Mouse (Mus musculus) hindbrain, embryonic 15.5 days (tissue): Measurements from ENCODE around the gene Tulp3. TPM values are rescaled to one million over a fixed set of nuclear protein-coding genes. Genes with fewer than 3 reads are reported as not detected.
"Not testable (repeated sequence)": the region's sequence is repeated elsewhere in the genome, so short reads cannot be mapped to it uniquely, and the experiment has no call there.

Source experiments
- ATAC-seq: fragments of 200-750 bp; cut with Nextera tagmentation; 2 replicates; pipeline ENCODE4 v1.8.0; 2017; ENCODE audit warnings: low read depth, moderate number of reproducible peaks, moderate TSS enrichment; ENCODE audit not compliant: low FRiP score
- H3K27ac ChIP-seq: fragments of 300-500 bp; sonication (generic); replicated peaks from 2 replicates; pipeline ENCODE4 v1.5.1; 2015; ENCODE audit warnings: mild to moderate bottlenecking, inconsistent platforms
- H3K27me3 ChIP-seq: fragments of 300-500 bp; sonication (generic); 2 replicates; pipeline ENCODE4 v1.6.1; 2015; ENCODE audit warnings: control low read depth, inconsistent platforms
- H3K36me3 ChIP-seq: fragments of 300-500 bp; sonication (generic); 2 replicates; pipeline ENCODE4 v1.6.1; 2015; ENCODE audit warnings: control low read depth, inconsistent platforms
- H3K4me1 ChIP-seq: fragments of 300-500 bp; sonication (generic); replicated peaks from 2 replicates; pipeline ENCODE4 v1.6.1; 2015; ENCODE audit warnings: control low read depth, inconsistent platforms
- H3K4me2 ChIP-seq: fragments of 300-500 bp; sonication (generic); 2 replicates; pipeline ENCODE4 v1.6.1; 2015; ENCODE audit warnings: moderate library complexity, mild to moderate bottlenecking, inconsistent platforms
- H3K4me3 ChIP-seq: fragments of 300-500 bp; sonication (generic); 2 replicates; pipeline ENCODE4 v1.5.1; 2015; ENCODE audit warnings: mild to moderate bottlenecking, inconsistent platforms
- H3K9ac ChIP-seq: fragments of 300-500 bp; sonication (generic); 2 replicates; pipeline ENCODE4 v1.6.1; 2015; ENCODE audit warnings: inconsistent platforms
- H3K9me3 ChIP-seq: fragments of 300-500 bp; sonication (generic); 2 replicates; pipeline ENCODE4 v1.6.1; 2016; ENCODE audit warnings: control low read depth, inconsistent platforms
- WGBS: fragments of 180-500 bp; shearing (Covaris S2); methylation state at CpG from one replicate; pipeline ENCODE4 v1.1.7; 2015; 5-methylcytosine and 5-hydroxymethylcytosine counted together
- polyA plus RNA-seq: library from polyadenylated mRNA; unstranded; fragments of >200 nt; fragmentation: Nextera tagmentation; extraction: Ambion mirVana; gene quantifications from 2 replicates; pipeline ENCODE4 v1.2.1, GENCODE M21; 2015

The Tulp3 gene
- polyA plus RNA-seq, 1 experiment from 2014 or later, result 15.9 TPM

DNA sequence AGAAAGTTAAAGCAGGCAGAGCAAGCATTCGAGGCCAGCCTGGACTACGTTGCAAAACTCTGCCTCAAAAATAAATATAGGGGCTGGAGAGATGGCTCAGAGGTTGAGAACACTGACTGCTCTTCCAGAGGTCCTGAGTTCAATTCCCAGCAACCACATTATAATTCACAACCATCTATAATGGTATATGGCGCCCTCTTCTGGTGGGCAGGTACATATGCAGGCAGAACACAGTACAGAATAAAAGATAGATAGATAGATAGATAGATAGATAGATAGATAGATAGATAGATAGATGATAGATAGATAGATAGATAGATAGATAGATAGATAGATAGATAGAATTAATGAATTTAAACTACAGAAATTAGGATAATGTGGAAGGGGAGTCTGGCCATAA lies 53.0 kb downstream of the Tulp3 start:
- Histone ChIP-seq H3K27me3 (peaks cover 40% of the 10 kb centered on the region), H3K4me1 (peaks cover 10% of the 10 kb centered on the region)
- H3K4me2 ChIP-seq, H3K27ac ChIP-seq, H3K36me3 ChIP-seq, H3K9me3 ChIP-seq, ATAC-seq, H3K4me3 ChIP-seq, H3K9ac ChIP-seq: not testable (repeated sequence)
- 72% methylated on average over 3 of the region's 3 CpGs for WGBS

DNA sequence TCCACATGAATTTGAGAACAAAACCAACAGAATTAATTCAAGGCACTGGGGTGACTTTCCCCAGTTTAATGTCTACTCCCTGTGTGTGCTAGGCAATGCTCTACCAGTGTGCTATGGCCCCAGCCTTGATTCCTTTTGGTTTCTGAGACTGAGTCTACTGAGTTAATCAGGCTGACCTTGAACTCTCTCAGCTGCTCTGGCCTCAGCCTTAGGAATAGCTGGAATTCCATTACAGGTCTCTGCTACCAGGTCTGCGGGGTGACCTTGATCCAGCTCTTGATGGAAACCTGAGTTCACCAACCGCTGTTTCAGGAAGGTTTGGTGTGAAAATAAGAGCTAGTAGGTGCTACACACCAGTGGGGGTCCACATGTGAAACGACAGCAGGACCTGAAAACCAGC lies 53.8 kb downstream of the Tulp3 start:
- Histone ChIP-seq H3K27me3 (peaks cover 47% of the 10 kb centered on the region), H3K9me3 (no peaks in the 10 kb centered on the region), H3K4me3 (no peak overlapping the region), H3K27ac (no peak overlapping the region), H3K4me1 (peaks cover 13% of the 10 kb centered on the region), H3K9ac (no peak overlapping the region), H3K4me2 (no peak overlapping the region), H3K36me3 (no peaks in the 10 kb centered on the region)
- no peak for ATAC-seq
- WGBS, result 90% methylated on average over 3 of the region's 3 CpGs

DNA sequence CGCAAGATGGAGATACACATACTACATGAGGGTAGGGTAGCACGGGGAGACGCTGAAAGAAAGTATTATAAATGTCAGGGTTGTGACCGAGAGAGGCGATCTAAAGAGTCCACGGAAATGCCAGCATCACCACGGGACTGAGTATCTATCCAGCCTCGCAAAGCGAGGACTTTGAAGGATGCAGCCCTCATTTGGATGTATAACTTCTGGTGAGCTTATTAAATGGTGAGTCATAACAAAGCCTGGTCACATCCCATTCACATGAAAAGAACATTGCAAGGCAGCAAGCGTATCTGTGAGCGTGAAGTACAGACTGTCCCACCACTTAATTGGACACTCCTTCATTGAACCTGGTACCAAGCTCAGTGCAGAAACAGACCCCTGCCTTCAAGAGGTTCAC lies 54.2 kb downstream of the Tulp3 start:
- no peak for ATAC-seq
- no peaks in the 10 kb centered on the region for H3K36me3 ChIP-seq
- H3K4me3 ChIP-seq, result no peak overlapping the region
- H3K9me3 ChIP-seq, result no peaks in the 10 kb centered on the region
- peaks cover 51% of the 10 kb centered on the region for H3K27me3 ChIP-seq
- H3K4me2 ChIP-seq, result peak overlapping the region; percentile 100
- no peak overlapping the region for H3K9ac ChIP-seq
- H3K27ac ChIP-seq, result no peak overlapping the region
- WGBS, result 59% methylated on average over 11 of the region's 11 CpGs
- peaks cover 17% of the 10 kb centered on the region for H3K4me1 ChIP-seq

DNA sequence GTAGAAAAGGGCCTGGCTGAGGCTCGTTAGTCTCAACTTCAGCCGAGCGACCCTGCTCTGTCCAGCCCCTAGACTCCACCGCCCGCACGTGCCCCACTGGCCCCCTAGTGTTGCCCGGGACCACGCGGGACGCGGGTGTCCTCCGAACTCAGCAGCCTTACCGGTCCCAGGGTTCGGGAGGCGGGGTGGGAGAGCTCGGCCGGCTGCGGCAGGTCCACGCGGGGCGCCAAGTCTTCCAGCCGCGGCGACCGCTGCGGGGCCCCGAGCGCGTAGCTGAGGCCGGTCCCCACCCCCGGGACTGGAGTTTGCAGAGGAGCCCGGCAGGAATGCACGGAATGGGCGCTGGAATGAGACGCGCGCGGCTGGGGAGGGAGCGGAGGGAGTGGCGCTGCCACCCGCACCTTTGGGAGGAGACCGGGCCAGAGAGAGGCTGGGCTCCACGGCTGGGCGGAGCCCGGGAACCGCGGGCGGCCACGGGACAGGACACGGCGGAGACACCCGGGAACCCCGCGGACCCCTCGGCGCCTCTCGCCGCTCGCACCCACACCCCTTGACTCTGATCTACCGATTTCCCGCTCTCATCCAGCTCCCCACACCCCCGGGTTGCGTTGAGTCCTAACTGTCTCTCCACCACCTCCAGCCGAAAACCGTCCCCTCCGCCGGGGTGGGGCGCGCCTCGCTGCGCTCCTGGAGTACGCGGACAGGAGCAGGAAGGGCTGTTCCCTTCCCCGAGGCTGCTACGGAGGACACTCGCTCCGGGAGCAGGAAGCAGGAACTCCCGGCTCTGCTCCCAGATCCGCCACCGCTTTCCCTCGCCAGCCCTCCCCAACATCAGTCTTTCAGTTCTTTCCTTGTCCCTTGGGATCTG lies 55.3 kb downstream of the Tulp3 start, which contains the start of gene Tead4:
TSS of gene Tead4 (minus strand) at position 690 of the 868 bp plus-strand sequence.
- H3K36me3 ChIP-seq, result no peaks in the 10 kb centered on the region
- no peak within 1 kb of the TSS for H3K27ac ChIP-seq
- ATAC-seq, result peak; percentile 36; the same call in 1 of the 2 replicates
- H3K4me2 ChIP-seq, result peak within 1 kb of the TSS; percentile 100
- H3K9me3 ChIP-seq, result no peaks in the 10 kb centered on the region
- H3K9ac ChIP-seq, result peak within 1 kb of the TSS; percentile 46
- WGBS, result under 1% methylated on average over 76 of the region's 81 CpGs
- peak within 1 kb of the TSS; percentile 59 for H3K4me3 ChIP-seq
- peaks cover 51% of the 10 kb centered on the region for H3K27me3 ChIP-seq
- peaks cover 22% of the 10 kb centered on the region for H3K4me1 ChIP-seq

DNA sequence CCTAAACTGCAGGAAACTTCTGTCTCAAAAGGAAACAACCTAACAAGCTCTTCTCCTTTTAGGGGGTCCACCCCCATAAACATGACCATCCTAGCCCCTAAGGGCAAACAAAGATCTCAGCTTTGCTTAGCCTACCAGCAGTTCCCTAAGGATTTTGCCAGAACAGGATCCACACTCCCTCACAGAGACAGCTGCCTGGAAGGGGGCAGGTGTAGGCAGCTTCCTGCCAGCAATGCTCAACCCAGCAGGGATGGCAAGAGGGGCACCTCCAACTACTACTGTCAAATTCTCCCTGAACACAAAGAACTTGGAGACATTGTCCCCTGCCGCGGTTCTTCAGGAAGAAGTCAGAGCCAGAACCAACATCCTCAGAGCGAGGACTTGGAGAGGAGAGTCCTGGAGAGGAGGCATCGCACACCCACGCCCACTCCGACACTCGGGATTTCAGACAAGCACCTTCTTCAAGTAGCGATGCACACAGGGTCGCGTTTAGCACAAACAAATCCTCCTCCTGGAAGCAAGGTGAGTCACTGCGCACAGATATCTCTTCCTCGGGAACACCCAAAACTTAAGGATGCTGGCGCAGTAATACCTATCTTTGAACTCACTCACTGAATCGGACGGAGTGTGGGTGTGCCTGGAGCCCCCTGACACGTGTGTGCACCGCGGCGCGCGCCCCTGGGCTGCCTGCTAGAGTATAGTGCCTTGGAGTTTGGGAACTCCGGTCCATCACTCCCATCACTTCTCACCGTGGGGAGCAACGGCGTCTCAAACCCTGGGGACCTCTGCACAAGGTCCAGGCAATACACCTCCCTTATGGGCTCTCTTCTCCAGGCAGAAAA lies 56.1 kb downstream of the Tulp3 start:
- ATAC-seq, result peak; percentile 20; the same call in 1 of the 2 replicates
- peak overlapping the region; percentile 100 for H3K4me2 ChIP-seq
- H3K4me3 ChIP-seq, result peak overlapping the region; percentile 59

DNA sequence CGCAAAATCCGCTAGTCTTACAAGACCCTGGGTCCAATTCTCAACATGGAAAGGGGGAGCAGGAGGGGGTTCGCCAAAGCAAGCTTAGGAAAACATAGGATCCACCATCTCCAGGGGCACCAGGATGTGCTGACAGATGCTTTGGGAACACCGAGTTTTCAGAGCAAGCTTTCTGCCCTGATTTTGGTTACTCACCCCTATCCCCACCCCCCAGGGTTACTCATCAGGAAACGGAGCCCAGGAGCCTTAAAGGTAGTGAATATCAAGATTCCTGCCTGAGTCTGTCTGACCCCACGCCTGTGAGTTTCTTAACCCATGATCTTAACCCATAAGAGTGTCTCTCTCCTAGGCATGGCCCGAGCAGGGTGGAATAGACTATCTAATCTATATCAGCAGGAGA lies 57.4 kb downstream of the Tulp3 start:
- Histone ChIP-seq H3K4me2 (no peak overlapping the region), H3K4me1 (peaks cover 22% of the 10 kb centered on the region), H3K36me3 (no peaks in the 10 kb centered on the region), H3K9ac (no peak overlapping the region), H3K4me3 (no peak overlapping the region), H3K27me3 (peaks cover 51% of the 10 kb centered on the region), H3K27ac (no peak overlapping the region), H3K9me3 (no peaks in the 10 kb centered on the region)
- 54% methylated on average over 7 of the region's 7 CpGs for WGBS
- ATAC-seq, result no peak

More for the DNA sequence above, 56.1 kb downstream of the Tulp3 start:
- 2% methylated on average over 25 of the region's 25 CpGs for WGBS
- Histone ChIP-seq H3K9ac (peak overlapping the region; percentile 46; the same call in 1 of the 2 replicates), H3K36me3 (no peaks in the 10 kb centered on the region), H3K27ac (no peak overlapping the region), H3K27me3 (peaks cover 51% of the 10 kb centered on the region), H3K9me3 (no peaks in the 10 kb centered on the region), H3K4me1 (peaks cover 22% of the 10 kb centered on the region)

DNA sequence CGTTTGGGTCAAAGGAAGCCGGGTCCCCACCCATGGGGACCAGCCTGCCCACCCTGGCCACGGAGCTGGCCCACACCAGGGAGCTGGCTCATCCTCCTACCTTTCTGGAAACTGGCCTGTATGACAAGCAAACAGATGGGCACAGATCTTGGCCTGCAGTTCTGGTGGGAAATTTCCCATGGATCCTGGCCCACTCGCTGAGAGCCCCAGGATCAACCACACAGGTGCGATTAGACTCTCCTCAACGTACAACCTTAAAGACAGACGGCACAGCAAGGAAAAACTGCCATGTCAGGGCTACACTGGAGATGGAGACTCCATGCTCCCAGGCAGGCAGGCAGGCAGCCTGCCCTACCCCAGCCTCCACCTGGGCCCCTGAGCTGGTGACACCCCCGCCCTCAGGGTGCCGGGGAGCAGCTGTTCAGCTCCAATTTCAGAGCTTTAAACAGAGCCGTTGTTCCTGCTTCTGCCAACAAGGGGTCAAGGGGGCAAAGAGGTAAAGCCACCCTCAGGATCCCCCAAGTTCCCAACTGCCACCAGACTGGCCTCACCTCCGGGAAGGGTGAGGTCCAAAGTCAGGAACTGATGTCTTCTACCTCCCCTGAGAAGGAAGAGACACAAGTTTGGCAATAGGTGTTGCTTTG lies 58.8 kb downstream of the Tulp3 start:
- Histone ChIP-seq H3K9ac (no peak overlapping the region), H3K27me3 (peaks cover 44% of the 10 kb centered on the region), H3K36me3 (no peaks in the 10 kb centered on the region), H3K4me2 (no peak overlapping the region), H3K4me3 (no peak overlapping the region), H3K4me1 (peaks cover 22% of the 10 kb centered on the region), H3K9me3 (no peaks in the 10 kb centered on the region), H3K27ac (no peak overlapping the region)
- WGBS, result 36% methylated on average over 11 of the region's 11 CpGs
- ATAC-seq, result peak; percentile 16; the same call in 1 of the 2 replicates

DNA sequence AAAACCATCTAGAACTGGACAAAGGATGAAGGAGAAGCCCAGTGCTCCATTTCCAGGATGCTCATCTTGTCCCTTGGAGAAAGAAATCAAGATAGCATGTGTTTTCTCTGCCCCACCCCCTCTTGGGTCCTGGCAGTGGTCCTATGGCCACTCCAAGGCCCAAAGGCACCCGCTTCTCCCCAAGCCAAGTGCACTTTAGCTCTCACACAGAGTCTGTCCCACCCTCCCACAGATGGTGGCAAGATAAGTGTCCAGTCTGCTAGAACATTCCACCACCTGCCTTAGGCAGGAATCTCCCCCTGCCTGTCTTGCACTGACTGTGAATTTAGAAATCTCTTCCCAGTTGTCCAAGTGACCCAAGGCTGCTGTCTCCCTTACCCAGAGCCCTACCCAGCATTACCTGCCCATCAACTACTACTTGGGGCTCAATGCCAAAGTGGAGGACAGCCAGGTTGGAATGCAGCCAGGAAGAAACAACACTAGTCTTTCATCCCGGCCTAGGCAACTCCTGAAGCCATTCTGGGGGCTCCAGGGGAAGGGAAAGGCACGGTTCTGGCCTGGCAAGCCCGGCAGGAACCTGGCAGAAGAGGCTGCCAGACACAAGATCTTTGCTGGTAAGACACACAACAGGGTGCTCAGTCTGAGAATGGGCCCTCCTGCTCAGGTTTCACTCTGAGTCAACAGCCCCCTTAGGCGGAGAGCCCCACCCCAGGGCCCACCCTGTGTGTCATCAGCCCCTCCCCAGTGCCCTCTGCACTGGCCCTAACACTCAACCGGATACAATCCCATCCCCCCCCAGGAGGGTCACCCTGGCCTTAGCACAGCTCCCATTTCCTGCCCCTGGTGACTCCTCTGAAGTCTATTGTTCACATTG lies 59.5 kb downstream of the Tulp3 start:
- Histone ChIP-seq H3K36me3 (no peaks in the 10 kb centered on the region), H3K4me2 (no peak overlapping the region), H3K27ac (no peak overlapping the region), H3K4me1 (peaks cover 22% of the 10 kb centered on the region), H3K27me3 (peaks cover 37% of the 10 kb centered on the region), H3K9ac (no peak overlapping the region), H3K4me3 (no peak overlapping the region), H3K9me3 (no peaks in the 10 kb centered on the region)
- 42% methylated on average over 6 of the region's 6 CpGs for WGBS
- peak; percentile 46 for ATAC-seq

DNA sequence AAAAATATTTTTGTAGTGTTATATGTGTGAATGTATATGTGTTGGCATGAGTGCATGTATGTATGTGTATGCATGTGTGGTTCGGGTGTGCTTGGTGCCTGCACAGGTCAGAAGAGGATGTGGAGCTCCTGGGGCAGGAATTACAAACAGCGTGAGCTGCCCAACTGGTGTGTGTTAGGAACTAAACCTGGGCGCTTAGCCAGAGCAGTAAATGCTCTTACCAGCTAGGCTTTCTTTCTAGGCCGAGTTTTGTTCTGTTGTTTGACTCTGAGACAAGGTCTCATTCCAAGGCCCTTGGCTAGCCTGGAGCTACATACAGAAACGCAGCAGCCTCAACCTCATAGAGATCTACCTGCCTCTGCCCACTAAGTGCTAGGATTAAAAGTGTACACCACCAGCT lies 64.4 kb downstream of the Tulp3 start:
- H3K27me3 ChIP-seq, result no peaks in the 10 kb centered on the region
- H3K9ac ChIP-seq, result no peak overlapping the region
- peaks cover 3% of the 10 kb centered on the region; the same call in 1 of the 2 replicates for H3K4me1 ChIP-seq
- H3K27ac ChIP-seq, result no peak overlapping the region
- 70% methylated on average over 5 of the region's 5 CpGs for WGBS
- H3K9me3 ChIP-seq, result no peaks in the 10 kb centered on the region
- no peak overlapping the region for H3K4me3 ChIP-seq
- no peak for ATAC-seq
- H3K4me2 ChIP-seq, result no peak overlapping the region
- H3K36me3 ChIP-seq, result no peaks in the 10 kb centered on the region

DNA sequence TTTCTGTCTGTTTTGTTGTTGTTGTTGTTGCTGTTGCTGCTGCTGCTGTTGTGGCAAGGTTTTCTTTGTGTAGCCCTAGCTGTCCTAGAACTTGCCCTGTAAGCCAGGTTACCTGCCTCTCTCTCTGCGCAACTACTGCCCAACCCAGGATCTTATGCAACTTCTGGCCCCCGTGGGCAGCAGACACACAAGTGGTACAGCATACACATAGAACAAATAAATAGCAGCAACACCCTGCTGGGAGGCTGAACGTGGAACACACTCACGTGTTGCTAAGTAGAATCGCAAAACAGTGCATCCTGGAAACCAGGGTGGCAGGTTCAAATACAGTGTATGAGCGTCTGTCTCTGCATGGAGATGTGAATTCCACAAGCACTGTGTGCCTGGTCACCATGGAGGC lies 67.0 kb downstream of the Tulp3 start:
- H3K4me1 ChIP-seq, result 0 out of 2 replicates have a peak, but pooled peaks cover 4% of the 10 kb centered on the region
- 78% methylated on average over 6 of the region's 6 CpGs for WGBS
- no peak for ATAC-seq

More for the DNA sequence above, 67.0 kb downstream of the Tulp3 start:
- Histone ChIP-seq H3K27me3 (no peaks in the 10 kb centered on the region), H3K9me3 (no peaks in the 10 kb centered on the region), H3K9ac (no peak overlapping the region), H3K36me3 (no peaks in the 10 kb centered on the region), H3K4me3 (no peak overlapping the region), H3K4me2 (no peak overlapping the region), H3K27ac (no peak overlapping the region)
